Mouse (Mus musculus): ENCODE measurements at regions not wholly inside any gene's neighbourhood (a gene's known extent, or its start where the extent isn't known, plus 50 kb on each side); places are given as distances from the start of the nearest gene placed in this dataset.

DNA sequence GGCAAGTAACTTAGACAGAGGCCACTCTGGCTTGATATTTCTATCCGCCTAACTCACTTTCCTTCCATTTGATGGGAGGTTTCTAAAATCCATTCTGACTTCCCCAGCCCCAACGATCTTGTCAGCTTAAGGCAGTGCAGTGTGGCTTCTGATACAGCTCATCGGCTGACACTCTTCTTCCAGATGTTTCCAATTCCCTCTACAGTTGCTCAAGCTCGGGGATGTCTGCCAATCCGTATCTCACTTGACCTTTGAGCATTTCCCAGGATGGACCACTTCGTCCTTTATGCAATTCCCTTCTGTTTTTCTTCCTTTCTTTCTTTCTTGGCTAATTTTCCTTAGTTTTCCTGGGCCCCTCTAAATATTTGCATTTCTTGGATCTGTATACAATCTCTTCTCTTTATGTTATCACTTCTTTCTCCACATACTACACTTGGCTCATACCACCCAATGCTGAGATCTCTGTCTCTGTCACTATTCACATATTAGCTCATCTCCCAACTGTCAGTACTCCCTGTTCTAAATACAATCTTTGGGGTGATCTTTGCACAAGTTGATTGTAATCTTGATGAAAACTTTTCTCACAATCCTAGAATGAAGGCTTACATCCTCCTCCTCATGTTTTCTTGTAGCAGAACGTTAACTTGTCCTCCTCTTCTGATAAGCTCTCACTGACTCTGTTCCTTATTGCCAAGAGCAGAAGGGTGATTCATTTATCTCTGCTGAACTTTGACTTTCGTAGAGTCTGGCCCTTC lies 2636.5 kb upstream of the Gm7489 start:
- DNase-seq (ENCODE audit: low spot score) = peak; percentile 48
- intact Hi-C loops (cut with DNase I) = no loop called here

DNA sequence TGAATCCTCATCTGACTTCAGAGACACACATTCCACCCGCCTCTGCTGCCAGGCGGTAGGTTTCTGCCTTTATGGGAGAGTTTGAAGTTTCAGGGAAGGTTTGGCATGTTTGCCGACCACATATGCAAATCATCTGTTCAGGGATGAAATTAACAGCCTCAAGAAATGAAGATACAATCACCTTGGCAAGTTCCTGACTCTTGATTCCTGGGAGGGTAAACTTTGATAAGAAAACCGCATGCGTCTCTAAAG lies 2636.0 kb upstream of the Gm7489 start:
- intact Hi-C loops (cut with DNase I) = no loop called here
- no peak for DNase-seq (ENCODE audit: low spot score)

DNA sequence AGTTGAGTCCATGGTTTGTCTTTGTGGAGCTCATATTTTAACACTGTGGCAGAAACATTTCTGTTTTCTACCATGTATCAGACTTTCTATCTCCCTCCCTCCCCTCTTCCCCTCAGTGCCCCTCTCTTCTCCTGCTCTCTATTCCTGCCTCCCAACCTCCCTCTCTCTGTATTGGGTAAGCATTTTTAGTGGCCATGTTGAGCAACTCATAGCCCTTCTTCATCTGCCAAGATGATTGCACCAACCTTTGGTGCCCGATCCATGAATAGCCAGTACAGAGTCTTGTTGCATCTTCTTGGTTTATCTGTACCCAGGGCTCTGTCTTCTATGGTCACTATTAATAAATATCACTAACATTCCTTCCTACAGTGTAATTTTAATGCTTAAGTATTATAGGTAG lies 2630.6 kb upstream of the Gm7489 start:
- no peak for DNase-seq (ENCODE audit: low spot score)
- intact Hi-C loops (cut with DNase I) = no loop called here

DNA sequence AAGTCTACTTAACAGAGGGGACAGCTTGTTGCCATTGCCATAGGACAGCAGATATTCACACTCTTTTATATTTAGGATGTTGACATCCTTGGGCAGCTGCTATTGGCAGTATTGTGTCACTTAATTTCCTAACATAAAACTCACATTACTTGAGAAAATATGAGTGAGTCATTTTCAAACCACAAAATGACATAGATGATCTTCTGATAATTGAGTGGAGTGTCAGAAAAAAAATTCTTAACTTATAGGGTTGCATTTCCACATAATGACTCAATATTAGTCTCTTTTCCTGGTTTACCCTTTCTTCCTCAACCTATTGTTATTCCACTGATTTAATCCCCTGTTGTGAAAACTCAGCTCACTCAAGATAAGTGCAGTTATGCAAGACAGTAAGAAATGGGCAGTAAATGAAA lies 2629.5 kb upstream of the Gm7489 start:
- intact Hi-C loops (cut with DNase I) = no loop called here

GRCm38 (mm10) chr15:51256681-51257080 lies 2628.0 kb upstream of the Gm7489 start:
- DNase-seq (ENCODE audit: low spot score) = no peak
- intact Hi-C loops (cut with DNase I) = no loop called here

More for the DNA sequence above, 2629.5 kb upstream of the Gm7489 start:
- DNase-seq (ENCODE audit: low spot score) = no peak

DNA sequence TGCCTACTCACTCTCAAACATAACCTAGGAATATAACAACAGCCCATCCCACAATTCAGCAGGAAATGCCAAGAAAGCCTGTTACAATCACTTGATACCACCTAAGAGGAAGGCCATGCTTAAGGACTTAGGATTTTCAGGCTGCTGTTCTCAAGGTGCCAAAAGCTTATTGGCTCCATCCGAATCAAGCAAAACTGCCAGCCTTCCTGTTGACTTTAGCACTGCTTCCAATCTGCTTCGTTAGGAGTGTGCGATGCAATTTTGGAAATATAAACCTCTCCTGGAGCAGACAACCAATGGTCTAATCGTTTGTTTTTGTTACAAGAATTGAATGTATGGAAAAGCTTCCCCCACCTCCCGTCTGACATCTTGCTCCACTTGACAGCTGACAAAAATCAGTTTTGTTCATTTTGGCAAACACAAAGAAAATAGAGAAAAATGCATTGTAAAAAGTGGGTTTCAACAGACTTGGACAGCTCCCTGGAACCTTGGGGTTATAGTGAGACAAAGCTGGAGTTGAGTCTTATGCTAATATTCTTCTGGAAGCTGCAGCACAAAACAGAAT lies 2620.0 kb upstream of the Gm7489 start:
- intact Hi-C loops (cut with DNase I) = no loop called here
- DNase-seq (ENCODE audit: low spot score) = no peak

GRCm38 (mm10) chr15:51265971-51266370 lies 2618.7 kb upstream of the Gm7489 start:
- no peak for DNase-seq (ENCODE audit: low spot score)
- intact Hi-C loops (cut with DNase I) = no loop called here

DNA sequence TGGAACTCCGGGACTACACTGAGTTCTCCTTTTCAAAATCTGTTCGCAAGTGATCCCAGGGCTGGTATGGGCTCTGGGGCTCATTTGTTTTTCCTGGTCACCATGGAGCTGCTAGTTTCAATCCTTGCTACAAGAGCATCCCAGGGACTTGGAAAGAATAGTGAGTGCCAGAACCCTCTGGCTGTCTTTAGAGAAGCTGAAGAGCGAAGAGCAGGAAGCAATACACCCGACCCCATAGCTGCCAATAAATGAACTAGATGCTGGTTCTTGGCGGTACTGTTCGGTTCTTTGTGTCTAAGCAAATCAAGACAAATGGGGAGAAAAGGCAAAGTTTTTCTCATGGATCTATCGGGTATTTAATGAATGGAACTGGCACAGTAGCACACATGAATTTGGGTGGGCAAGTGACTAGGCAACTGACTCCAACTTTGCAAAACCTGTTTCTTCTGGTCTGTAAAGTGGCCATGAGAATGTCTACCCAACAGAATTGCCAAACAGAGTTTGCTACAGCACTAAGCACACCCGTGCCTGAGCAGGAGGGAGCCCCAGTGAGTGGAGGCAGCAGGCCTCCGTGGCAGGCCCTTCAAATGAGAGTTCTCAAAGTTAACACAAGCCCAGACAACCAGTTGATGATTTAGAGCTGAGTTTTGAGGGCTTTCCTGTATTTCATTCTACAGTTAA lies 2612.9 kb upstream of the Gm7489 start:
- peak; percentile 2 for DNase-seq (ENCODE audit: low spot score)
- intact Hi-C loops (cut with DNase I) = no loop called here

DNA sequence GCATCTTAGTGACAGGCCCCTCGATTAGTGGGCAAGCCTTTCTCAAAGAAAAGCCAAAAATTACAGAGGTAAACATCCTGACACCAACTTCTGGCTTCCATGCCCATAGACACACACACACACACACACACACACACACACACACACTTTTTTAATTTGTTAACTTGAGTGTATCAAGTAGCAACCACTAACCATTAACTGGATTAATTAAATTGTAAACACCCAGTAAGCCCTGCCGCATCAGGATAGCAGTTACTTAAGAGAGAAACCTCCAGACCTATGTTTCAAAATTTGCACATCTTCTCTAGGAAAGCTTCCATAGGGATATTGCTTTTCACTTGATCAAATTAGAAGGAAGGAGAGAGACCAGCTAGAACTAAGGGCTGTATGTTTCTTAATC lies 2599.4 kb upstream of the Gm7489 start:
- intact Hi-C loops (cut with DNase I) = no loop called here

GRCm38 (mm10) chr15:51286352-51286751 lies 2598.4 kb upstream of the Gm7489 start:
- intact Hi-C loops (cut with DNase I) = no loop called here

More for the DNA sequence above, 2599.4 kb upstream of the Gm7489 start:
- no peak for DNase-seq (ENCODE audit: low spot score)

DNA sequence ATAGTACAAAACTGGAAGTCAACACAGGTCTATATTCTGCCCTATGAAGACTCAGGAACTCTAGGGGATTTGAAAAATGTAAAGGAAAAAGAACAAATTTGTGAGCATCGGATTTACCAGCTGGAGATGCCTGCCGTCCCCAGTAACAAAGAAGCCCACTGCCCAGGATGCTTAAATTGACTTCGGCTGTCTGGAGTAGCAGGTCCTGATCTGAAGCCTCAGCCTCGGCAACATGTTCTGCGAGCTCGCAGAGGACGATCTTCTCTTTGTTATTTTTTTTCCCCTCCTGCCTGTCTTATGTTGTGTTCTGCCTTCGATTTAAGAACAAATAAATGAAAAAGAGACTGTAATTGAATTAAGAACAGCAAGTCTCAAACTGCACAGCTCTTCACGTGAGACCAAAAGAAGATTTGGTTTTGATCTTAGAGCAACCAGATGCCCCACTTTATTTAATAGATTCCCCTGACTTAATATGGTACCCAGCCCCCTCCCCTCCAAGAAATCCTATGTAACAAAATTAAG lies 2595.7 kb upstream of the Gm7489 start:
- no peak for DNase-seq (ENCODE audit: low spot score)

More at GRCm38 (mm10) chr15:51286352-51286751, 2598.4 kb upstream of the Gm7489 start:
- DNase-seq (ENCODE audit: low spot score) = no peak

GRCm38 (mm10) chr15:51289916-51290315 lies 2594.8 kb upstream of the Gm7489 start:
- no peak for DNase-seq (ENCODE audit: low spot score)
- intact Hi-C loops (cut with DNase I) = no loop called here

More for the DNA sequence above, 2595.7 kb upstream of the Gm7489 start:
- intact Hi-C loops (cut with DNase I) = no loop called here

DNA sequence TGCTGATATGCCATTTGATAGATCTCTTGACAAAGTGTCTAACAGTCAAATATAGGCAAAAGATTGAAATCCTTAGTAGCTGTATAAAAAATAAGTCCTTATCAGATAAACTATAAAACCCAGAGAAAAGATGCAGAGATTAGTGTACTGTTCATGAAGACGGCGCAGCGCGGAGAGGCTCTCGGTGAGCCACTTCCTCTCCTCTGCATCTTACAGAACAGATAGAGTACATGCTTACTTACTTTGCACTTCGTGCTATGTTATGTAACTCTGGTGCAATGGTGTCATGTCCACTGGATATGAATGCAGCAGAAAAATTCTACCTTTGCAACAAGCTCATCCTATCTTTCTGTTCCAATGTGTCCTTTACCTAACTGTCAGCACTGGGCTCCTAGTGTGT lies 2593.5 kb upstream of the Gm7489 start:
- intact Hi-C loops (cut with DNase I) = no loop called here
- no peak for DNase-seq (ENCODE audit: low spot score)

DNA sequence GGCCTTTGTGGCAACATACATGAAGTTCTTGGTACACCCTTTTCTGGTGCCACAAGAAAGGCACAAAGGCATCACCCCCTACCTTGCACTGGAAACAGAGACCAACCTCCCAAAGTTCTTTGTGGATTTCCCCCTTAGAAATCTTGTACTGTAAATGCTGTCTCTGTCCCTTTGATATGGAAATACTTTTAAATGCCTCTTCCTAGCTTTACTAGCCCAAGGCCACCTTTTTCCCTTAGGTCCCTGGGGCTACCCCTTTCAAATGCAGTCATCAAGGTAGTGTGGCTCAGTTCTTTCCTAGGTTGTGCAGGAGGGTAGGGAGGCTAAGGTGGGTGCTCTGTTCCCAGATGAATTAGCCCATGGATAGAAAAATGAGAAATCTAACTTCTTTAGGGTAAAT lies 2587.9 kb upstream of the Gm7489 start:
- intact Hi-C loops (cut with DNase I) = no loop called here

DNA sequence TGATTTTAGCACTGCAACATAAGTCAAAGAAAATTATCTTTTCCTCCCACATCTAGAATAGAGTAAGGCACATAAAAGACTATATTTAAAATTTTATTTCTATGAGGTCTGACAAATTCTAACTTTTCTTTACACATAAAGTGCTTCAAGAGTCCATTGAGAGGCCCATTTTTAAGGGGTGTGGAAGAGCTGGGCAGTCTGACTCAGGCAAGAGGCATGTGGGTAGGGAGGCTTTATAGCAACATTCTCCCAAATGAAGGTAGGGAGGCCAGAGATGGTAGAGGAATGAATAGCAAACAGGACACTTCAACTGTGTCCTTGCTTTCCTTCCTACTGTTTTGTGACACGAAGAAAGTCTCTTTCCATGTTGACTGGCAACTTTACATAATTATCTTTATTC lies 2566.6 kb upstream of the Gm7489 start:
- no peak for DNase-seq (ENCODE audit: low spot score)
- intact Hi-C loops (cut with DNase I) = no loop called here

More for the DNA sequence above, 2587.9 kb upstream of the Gm7489 start:
- DNase-seq (ENCODE audit: low spot score) = no peak

DNA sequence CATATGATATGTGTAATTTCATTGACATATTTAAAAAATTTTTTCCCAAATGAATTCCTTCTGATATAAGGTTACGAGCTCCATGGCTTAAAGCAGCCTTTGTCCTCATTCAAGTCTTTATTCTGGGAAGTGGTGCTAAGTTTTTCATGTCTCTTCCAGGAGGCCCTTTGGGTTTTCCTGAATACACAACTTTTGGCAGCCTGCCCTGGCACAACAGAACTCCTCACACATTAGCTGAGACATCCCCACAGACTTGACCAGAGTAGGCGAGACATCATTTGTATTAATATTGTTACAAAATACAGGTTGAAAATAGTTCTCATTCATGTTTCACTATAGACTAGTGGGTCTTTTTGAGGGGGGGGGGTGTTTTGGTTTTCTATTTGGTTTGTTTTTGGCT lies 2565.9 kb upstream of the Gm7489 start:
- intact Hi-C loops (cut with DNase I) = no loop called here
- peak; percentile 7 for DNase-seq (ENCODE audit: low spot score)

DNA sequence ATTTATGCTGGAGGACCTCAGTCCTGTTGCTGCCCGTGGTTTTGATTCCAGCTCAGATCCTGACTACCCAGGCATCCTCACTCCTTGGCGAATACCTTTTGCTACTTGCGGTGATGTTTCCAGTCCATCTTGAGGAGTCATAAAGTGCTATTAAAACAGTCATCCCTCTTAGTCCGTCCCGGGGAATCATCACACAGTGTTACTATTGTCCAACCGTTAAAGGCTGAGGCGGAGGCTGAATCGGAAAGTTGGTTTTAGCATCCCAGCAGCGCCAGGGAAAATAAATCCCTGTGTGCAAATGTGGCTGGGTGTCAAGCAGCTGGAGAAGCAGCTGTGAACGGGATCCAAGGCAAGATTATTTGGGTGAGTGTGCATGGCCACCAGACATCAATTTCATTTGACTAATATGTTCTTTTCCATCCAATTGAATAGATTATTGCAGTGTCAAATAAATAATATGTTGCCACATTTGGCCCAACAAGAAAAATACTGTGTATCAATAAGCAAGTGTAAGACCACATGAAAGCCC lies 2564.3 kb upstream of the Gm7489 start:
- intact Hi-C loops (cut with DNase I) = no loop called here
- DNase-seq (ENCODE audit: low spot score) = peak; percentile 6

DNA sequence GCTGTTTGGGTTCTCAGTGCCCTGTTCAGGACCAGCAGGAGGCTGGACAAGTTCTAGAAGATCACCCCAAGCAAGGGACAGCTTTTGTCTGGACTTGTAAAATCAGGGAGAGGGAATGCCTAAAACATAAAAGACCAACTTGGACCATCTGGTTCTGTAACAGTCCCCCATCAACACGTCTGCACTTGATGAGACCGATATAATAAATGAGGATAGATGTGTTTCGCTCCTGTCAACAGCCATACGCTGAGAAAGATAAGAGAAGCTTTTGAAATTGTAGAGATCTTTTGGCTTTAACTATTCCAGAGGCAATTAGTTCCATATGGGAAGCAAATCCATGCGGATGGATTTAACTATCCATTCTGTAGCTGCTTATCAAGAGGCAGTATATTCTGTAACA lies 2561.4 kb upstream of the Gm7489 start:
- DNase-seq (ENCODE audit: low spot score) = no peak
- intact Hi-C loops (cut with DNase I) = no loop called here

GRCm38 (mm10) chr15:51324211-51324610 lies 2560.5 kb upstream of the Gm7489 start:
- DNase-seq (ENCODE audit: low spot score) = no peak
- intact Hi-C loops (cut with DNase I) = no loop called here

DNA sequence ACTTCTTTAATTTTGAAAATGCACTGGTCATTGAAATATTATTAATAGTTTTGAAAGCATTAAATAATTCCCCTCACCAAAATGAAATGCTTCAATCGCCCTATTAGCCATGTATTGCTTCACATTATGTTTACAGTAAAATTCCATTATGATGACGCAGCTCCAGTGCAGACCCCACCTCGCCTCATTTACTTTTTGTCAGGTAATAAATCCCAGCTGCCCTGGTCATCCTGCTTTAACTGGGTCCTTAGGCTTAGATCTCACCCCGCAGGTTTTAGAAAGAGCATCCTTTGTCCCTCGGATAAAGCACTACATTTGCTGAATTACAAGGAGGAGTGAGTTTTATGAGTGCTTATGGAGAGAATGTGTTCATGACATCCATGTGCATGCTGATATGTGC lies 2557.0 kb upstream of the Gm7489 start:
- intact Hi-C loops (cut with DNase I) = no loop called here
- no peak for DNase-seq (ENCODE audit: low spot score)

- intact Hi-C loops (cut with DNase I) = no loop called here
- no peak for DNase-seq (ENCODE audit: low spot score)
These were observed 2548.3 kb upstream of the Gm7489 start for GRCm38 (mm10) chr15:51336441-51336840.
